21 mouse cellular contexts compared by ENCODE assay signal in genomic region chr5:147549016-147549755, GRCm38 (mm10).
DNase-seq lines count a peak whose midpoint lies in the region; ATAC-seq and TF ChIP-seq lines count a peak whose summit lies in the region.
"Had no signal": no experiment of that assay in that cellular context is flagged by ENCODE, and none has a peak within 500 bp of the region (broad histone marks: within the 10 kb centered on the region; RNA-seq: fewer than 3 reads in every experiment).

No protein-coding gene starts in this region.

- DNase-seq in kidney, adult 11 months = peak; percentile 54
- peak; percentile 53 for DNase-seq in kidney, adult 9 months
- no peak for DNase-seq in kidney, postnatal 4 days
- no peak for DNase-seq in kidney, postnatal 0 days (ENCODE audit: low spot score)
- DNase-seq in kidney, postnatal 25 days = peak; percentile 40 to 78
- DNase-seq: adrenal gland, adult 8-10 months; cerebellum, adult 18-20 months; cerebellum, adult 9-11 months; cerebellum, postnatal 36 days; forebrain, postnatal 0 days; gastrocnemius, postnatal 36 days; heart, adult 18-20 months; heart, postnatal 14 days had no signal

- WGBS in kidney, embryonic 15.5 days = 86% methylated on average over 12 of the region's 12 CpGs
- WGBS in kidney, postnatal 0 days = 78% methylated on average over 12 of the region's 12 CpGs
- 88% methylated on average over 12 of the region's 12 CpGs for WGBS in forebrain, embryonic 12.5 days

- H3K9me3 ChIP-seq in kidney, embryonic 15.5 days (replicated peaks) = no peaks in the 10 kb centered on the region
- H3K9me3 ChIP-seq in kidney, postnatal 0 days (replicated peaks; ENCODE audit: low read length) = no peaks in the 10 kb centered on the region
- no peaks in the 10 kb centered on the region for H3K9me3 ChIP-seq in forebrain, embryonic 12.5 days
- H3K9me3 ChIP-seq: embryonic facial prominence, embryonic 13.5 days; forebrain, embryonic 13.5 days; G1E; heart, embryonic 10.5 days had no signal

- no peaks in the 10 kb centered on the region for H3K27me3 ChIP-seq in kidney, embryonic 15.5 days
- no peaks in the 10 kb centered on the region for H3K27me3 ChIP-seq in kidney, postnatal 0 days (ENCODE audit: insufficient read depth, low read length)
- no peaks in the 10 kb centered on the region for H3K27me3 ChIP-seq in forebrain, embryonic 12.5 days
- H3K27me3 ChIP-seq: embryonic facial prominence, embryonic 13.5 days; forebrain, embryonic 13.5 days had no signal

- H3K4me1 ChIP-seq in kidney, embryonic 15.5 days = peaks cover 7% of the 10 kb centered on the region; the same call in 1 of the 2 replicates
- H3K4me1 ChIP-seq in kidney, postnatal 0 days (replicated peaks; ENCODE audit: insufficient read depth, low read length) = no peaks in the 10 kb centered on the region
- no peaks in the 10 kb centered on the region for H3K4me1 ChIP-seq in forebrain, embryonic 12.5 days
- H3K4me1 ChIP-seq: forebrain, embryonic 13.5 days had no signal

- no peak overlapping the region for H3K4me2 ChIP-seq in kidney, embryonic 15.5 days
- H3K4me2 ChIP-seq in kidney, postnatal 0 days (ENCODE audit: low read length) = no peak overlapping the region
- H3K4me2 ChIP-seq in forebrain, embryonic 12.5 days = no peak overlapping the region
- H3K4me2 ChIP-seq: embryonic facial prominence, embryonic 13.5 days; forebrain, embryonic 13.5 days had no signal

- H3K36me3 ChIP-seq in kidney, embryonic 15.5 days = peaks cover 65% of the 10 kb centered on the region
- H3K36me3 ChIP-seq in kidney, postnatal 0 days (ENCODE audit: insufficient read depth, low read length) = peaks cover 39% of the 10 kb centered on the region
- peaks cover 37% of the 10 kb centered on the region for H3K36me3 ChIP-seq in forebrain, embryonic 12.5 days (replicated peaks)

- H3K9ac ChIP-seq in kidney, embryonic 15.5 days = no peak overlapping the region
- no peak overlapping the region for H3K9ac ChIP-seq in kidney, postnatal 0 days (ENCODE audit: low read depth, low read length)
- no peak overlapping the region for H3K9ac ChIP-seq in forebrain, embryonic 12.5 days
- H3K9ac ChIP-seq: embryonic facial prominence, embryonic 13.5 days; forebrain, embryonic 13.5 days; forebrain, postnatal 0 days had no signal

- no peak for ATAC-seq in kidney, embryonic 15.5 days (replicated peaks; ENCODE audit: low FRiP score)
- no peak for ATAC-seq in kidney, postnatal 0 days (replicated peaks; ENCODE audit: low FRiP score, low read depth)
- no peak for ATAC-seq in forebrain, embryonic 12.5 days (ENCODE audit: low FRiP score)
- ATAC-seq: forebrain, embryonic 13.5 days; forebrain, postnatal 0 days; hindbrain, embryonic 16.5 days; inflammation-experienced regulatory T-cells, adult 6 months had no signal

- TF ChIP-seq CTCF in kidney, postnatal 0 days (IDR thresholded peaks at IDR 0.05; ENCODE audit: low read depth) = no peak

- no peak overlapping the region for H3K4me3 ChIP-seq in kidney, embryonic 15.5 days (replicated peaks)
- H3K4me3 ChIP-seq in kidney, postnatal 0 days (replicated peaks; ENCODE audit: low read depth, low read length) = no peak overlapping the region
- H3K4me3 ChIP-seq in forebrain, embryonic 12.5 days (replicated peaks) = no peak overlapping the region
- H3K4me3 ChIP-seq: embryonic facial prominence, embryonic 13.5 days; forebrain, embryonic 13.5 days; heart, embryonic 10.5 days had no signal

- no peak overlapping the region for H3K27ac ChIP-seq in kidney, embryonic 15.5 days
- peak overlapping the region; percentile 10; the same call in 1 of the 2 replicates for H3K27ac ChIP-seq in kidney, postnatal 0 days
- H3K27ac ChIP-seq in forebrain, embryonic 12.5 days = no peak overlapping the region
- H3K27ac ChIP-seq: embryonic facial prominence, embryonic 13.5 days; forebrain, embryonic 13.5 days; heart, embryonic 10.5 days had no signal

Comparison
In these comparisons a context has a peak if more than half of its experiments do, and no peak if none do; other contexts are left out.
1. DNase-seq: peak in kidney, adult 11 months (single experiment), kidney, adult 9 months (single experiment) and kidney, postnatal 25 days (2 of 2); none in kidney, postnatal 4 days (0 of 2) and kidney, postnatal 0 days (single experiment).